Mouse (Mus musculus): Measurements from ENCODE around the gene Smyd1. TPM values are rescaled to one million over a fixed set of nuclear protein-coding genes. Genes with fewer than 3 reads are reported as not detected.

Gene Smyd1
- polyA plus RNA-seq (2014; fragmentation: Illumina TruSeq; extraction: RNeasy Lipid Tissue Mini Kit (QIAGEN cat#74804); ENCODE audit: low read depth, low replicate concordance) = 7.0 TPM

GRCm38 (mm10) chr6:71321826-71322283 lies at the start of gene Smyd1:
Smyd1 (minus strand) TSS chr6:71322233.

GRCm38 (mm10) chr6:71322491-71322921 lies 473 bp upstream of the Smyd1 start, which contains the start of gene Cd8b1:
Cd8b1 (plus strand) TSS chr6:71322788.

GRCm38 (mm10) chr6:71271389-71272315 lies 50.4 kb downstream of the Smyd1 start, which contains the start of gene Krcc1:
Krcc1 (plus strand) TSS chr6:71271677.

GRCm38 (mm10) chr6:71199612-71200011 lies 122.4 kb downstream of the Smyd1 start, which contains the start of gene Fabp1:
Fabp1 (plus strand) TSS chr6:71199827.

Other genes starting within 250 kb of the Smyd1 start
- gene Thnsl2, start 177.8 kb downstream of the Smyd1 start, polyA plus RNA-seq (2014; fragmentation: Illumina TruSeq; extraction: RNeasy Lipid Tissue Mini Kit (QIAGEN cat#74804); ENCODE audit: low read depth, low replicate concordance) = 18.8 TPM
- 6,827 TPM for gene Fabp1, start 122.4 kb downstream of the Smyd1 start, polyA plus RNA-seq (2014; fragmentation: Illumina TruSeq; extraction: RNeasy Lipid Tissue Mini Kit (QIAGEN cat#74804); ENCODE audit: low read depth, low replicate concordance)
- gene Krcc1, start 50.6 kb downstream of the Smyd1 start, polyA plus RNA-seq (2014; fragmentation: Illumina TruSeq; extraction: RNeasy Lipid Tissue Mini Kit (QIAGEN cat#74804); ENCODE audit: low read depth, low replicate concordance) = 242 TPM
- not detected for gene Cd8b1, start 555 bp upstream of the Smyd1 start, polyA plus RNA-seq (2014; fragmentation: Illumina TruSeq; extraction: RNeasy Lipid Tissue Mini Kit (QIAGEN cat#74804); ENCODE audit: low read depth, low replicate concordance)
- 0.21 TPM for gene Cd8a, start 51.2 kb upstream of the Smyd1 start, polyA plus RNA-seq (2014; fragmentation: Illumina TruSeq; extraction: RNeasy Lipid Tissue Mini Kit (QIAGEN cat#74804); ENCODE audit: low read depth, low replicate concordance)
- 139 TPM for gene Rmnd5a, start 118.4 kb upstream of the Smyd1 start, polyA plus RNA-seq (2014; fragmentation: Illumina TruSeq; extraction: RNeasy Lipid Tissue Mini Kit (QIAGEN cat#74804); ENCODE audit: low read depth, low replicate concordance)
- 154 TPM for gene Rnf103, start 171.7 kb upstream of the Smyd1 start, polyA plus RNA-seq (2014; fragmentation: Illumina TruSeq; extraction: RNeasy Lipid Tissue Mini Kit (QIAGEN cat#74804); ENCODE audit: low read depth, low replicate concordance)
- 72.5 TPM for gene Chmp3, start 221.6 kb upstream of the Smyd1 start, polyA plus RNA-seq (2014; fragmentation: Illumina TruSeq; extraction: RNeasy Lipid Tissue Mini Kit (QIAGEN cat#74804); ENCODE audit: low read depth, low replicate concordance)

All from liver, adult 10 weeks (tissue).